Mouse (Mus musculus) erythroblast, adult 5-6 weeks (primary cell): ENCODE data around the gene 6330409D20Rik. TPM values are rescaled to one million over a fixed set of nuclear protein-coding genes. Genes with fewer than 3 reads are reported as not detected.
A peak's percentile ranks its signal among the peaks of the same experiment; 100 is the strongest.

Source experiments
- ATAC-seq: replicated peaks from 2 replicates; pipeline ENCODE4 v1.8.0; 2016; ENCODE audit warnings: moderate number of reproducible peaks, mild to moderate bottlenecking, moderate TSS enrichment, inconsistent platforms; ENCODE audit not compliant: poor library complexity, low FRiP score, severe bottlenecking
- total RNA-seq, 2 experiments: library from RNA; stranded (forward) in 1 of 2; stranded (reverse) in 1 of 2; fragments of 150-400 nt in 1 of 2; fragments of 200-764, 138-1000 nt in 1 of 2; gene quantifications; 2 replicates each; pipeline versions ENCODE4 v1.2.3 to v1.2.4; 2015 to 2017; ENCODE audit warnings: low replicate concordance in 2 of 2

6330409D20Rik gene
- total RNA-seq, 2 experiments from 2014 or later, result not detected

GRCm38 (mm10) chr2:32706971-32707370 lies 33.8 kb downstream of the 6330409D20Rik start:
- no peak for ATAC-seq

DNA sequence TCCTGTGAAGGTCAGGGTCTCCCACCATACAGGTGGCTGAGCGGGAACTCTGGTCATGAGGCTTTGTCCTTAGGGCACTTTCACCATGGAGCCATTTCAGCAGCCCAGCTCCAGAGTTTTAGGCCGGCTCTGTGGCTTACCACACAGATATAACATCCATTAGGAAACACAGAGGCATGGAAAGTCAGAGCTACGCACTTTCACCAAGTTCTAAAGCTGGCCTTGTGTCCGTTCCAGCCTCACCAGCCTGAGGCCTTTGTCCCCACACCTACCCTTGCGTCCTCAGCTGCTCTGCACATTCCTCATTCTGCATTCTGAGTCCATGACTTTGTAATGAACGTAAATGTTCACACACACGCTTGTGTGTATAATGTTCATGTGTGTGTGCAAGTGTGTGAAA lies 35.8 kb downstream of the 6330409D20Rik start:
- no peak for ATAC-seq

- ATAC-seq, result no peak
Observed at GRCm38 (mm10) chr2:32704021-32704421, 36.8 kb downstream of the 6330409D20Rik start, which contains the start of gene Fpgs. Gene Fpgs (minus strand): TSS chr2:32704145.

DNA sequence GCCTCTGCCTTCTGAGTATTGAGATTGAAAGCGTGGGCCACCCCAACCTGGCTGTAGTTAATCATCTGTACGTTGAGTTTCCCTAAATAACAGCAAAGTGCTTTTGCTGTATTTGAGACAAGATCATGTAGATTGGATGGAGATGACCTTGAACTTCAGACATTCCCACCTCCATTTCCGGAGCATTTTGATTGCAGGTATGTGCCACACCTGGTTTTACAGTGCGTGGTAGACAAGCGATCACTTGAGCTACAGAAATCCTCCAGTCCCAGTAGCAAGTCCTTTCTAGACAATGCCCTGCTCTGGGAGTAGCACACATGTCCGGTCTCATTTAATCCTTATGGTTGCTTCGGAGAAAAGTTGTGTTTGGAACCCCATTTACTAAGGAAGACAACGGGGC lies 37.8 kb downstream of the 6330409D20Rik start:
- no peak for ATAC-seq

GRCm38 (mm10) chr2:32700966-32701743 lies 39.7 kb downstream of the 6330409D20Rik start:
- no peak for ATAC-seq

GRCm38 (mm10) chr2:32699680-32700079 lies 41.1 kb downstream of the 6330409D20Rik start:
- no peak for ATAC-seq

DNA sequence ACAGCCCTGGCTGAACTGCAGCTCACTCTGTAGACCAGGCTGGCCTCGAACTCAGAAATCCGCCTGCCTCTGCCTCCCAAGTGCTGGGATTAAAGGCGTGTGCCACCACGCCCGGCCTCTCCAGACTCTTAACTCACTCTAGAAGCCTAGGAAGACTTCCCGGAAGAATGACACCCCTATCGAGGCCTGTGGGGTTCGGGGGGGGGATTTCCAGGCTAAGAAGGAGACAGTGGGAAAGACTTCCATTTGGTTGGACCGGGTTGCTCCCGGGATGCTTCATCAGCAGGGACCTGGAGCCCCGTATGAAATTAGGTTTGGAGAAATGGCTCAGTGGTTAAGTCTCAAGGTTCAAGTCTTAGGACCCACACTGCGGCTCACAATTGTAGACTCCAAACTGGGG lies 46.1 kb downstream of the 6330409D20Rik start:
- no peak for ATAC-seq

DNA sequence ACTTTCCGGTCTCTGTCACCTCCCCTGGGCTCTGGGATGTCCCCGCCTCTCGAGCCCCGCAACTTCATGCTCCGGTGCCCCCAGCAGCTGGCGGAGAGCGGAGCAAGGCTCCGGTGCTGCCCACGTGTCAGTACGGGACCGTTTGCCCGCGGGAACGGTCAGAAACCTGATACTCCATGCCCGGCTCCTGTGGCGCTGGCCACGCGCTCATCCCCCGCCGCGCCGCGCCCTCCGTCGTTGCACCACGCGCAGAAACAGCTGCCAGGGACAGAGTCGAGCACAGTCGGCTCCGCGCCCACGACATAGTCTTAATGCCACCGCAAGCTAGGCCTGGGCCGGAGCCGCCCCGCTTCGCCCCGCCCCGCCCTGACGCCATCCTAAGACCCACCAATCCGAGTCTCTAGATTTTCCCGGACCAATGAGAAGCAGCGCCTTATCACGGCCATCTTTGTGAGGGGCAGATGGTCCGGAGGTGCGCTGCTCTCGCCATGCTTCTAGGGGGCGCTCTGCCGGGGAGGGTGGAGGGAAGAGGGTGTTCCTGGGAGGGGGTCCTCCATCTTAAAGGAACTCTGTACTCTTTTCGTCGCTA lies 46.9 kb downstream of the 6330409D20Rik start:
- ATAC-seq, result peak; percentile 85

GRCm38 (mm10) chr2:32693282-32693681 lies 47.5 kb downstream of the 6330409D20Rik start:
- no peak for ATAC-seq

DNA sequence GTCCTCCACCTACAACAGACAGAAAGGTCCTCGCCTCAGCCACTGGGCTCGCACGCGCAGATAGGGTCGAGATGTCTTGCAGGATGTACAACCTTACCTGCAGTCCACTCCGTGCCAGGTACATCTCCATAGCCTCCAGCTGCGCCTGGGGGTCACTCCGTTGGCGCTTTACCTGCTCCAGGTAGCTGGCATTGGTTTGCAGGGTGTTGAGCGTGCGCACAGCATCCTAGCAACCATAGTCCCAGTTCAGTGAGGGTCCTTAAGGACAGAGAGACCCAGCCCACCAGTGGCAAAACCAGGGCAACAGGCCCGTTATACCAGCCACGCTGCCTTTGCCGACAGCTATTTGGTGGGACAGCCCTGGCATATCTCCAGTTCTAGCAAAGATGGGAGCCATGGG lies 48.3 kb downstream of the 6330409D20Rik start:
- no peak for ATAC-seq

DNA sequence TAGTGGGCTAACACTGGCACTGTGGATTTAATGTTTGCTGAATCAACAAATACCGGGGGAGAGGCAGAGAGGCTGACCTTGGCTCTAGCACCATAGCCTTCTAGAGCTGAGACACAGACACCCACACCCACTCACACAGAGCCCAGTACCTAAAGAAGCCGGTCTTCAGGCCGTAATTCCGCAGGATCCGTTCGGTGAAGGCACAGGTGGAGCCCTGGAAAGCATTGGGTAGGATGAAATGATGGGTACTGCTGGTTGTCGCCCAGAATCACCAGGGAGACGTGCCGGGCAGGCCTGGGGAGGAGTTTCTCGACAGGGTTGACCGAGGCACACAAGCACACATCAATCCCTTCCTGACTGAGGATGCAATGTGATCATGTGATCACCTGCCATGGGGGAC lies 49.8 kb downstream of the 6330409D20Rik start:
- no peak for ATAC-seq

GRCm38 (mm10) chr2:32689420-32689819 lies 51.4 kb downstream of the 6330409D20Rik start:
- ATAC-seq, result peak; percentile 62

DNA sequence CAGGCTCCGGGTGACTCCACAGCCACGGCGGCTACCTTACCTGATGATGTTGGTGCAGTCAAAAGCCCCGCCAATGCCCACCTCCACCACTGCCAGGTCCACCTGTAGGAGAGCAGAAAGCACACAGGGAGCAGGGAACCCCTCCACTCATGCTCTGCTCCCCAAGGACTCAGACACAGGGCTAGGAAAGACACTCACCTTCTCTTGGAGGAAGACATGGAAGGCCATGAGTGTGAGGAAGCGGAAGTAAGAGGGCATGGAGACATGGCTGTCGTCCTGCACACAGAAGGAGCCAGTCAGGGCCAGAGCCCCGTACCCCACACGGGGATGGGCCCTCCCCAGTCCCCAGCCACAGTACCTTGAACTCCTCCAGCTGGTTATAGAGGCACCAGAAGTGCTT lies 53.3 kb downstream of the 6330409D20Rik start:
- ATAC-seq, result no peak

DNA sequence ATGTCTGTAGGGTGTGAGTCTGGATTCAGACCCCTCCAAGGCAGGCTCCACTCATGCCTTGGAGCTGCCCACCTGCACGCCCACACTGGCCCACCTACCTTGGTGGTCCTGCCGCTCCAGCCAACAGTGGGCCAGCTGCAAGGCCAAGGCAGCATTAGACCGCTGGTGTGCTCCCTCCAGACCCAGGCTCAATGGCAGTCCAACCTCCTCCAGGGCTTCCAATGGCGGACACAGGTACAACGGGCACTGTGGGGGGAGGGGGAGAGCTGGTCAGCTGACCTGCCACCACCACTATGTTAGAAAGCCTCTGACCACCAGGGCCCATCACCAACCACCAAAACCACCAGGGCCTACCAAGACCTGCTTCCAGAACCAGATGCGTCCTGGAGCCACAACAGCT lies 54.2 kb downstream of the 6330409D20Rik start:
- ATAC-seq, result no peak

- ATAC-seq, result no peak
Observed at GRCm38 (mm10) chr2:32685807-32686206, 55.0 kb downstream of the 6330409D20Rik start.

DNA sequence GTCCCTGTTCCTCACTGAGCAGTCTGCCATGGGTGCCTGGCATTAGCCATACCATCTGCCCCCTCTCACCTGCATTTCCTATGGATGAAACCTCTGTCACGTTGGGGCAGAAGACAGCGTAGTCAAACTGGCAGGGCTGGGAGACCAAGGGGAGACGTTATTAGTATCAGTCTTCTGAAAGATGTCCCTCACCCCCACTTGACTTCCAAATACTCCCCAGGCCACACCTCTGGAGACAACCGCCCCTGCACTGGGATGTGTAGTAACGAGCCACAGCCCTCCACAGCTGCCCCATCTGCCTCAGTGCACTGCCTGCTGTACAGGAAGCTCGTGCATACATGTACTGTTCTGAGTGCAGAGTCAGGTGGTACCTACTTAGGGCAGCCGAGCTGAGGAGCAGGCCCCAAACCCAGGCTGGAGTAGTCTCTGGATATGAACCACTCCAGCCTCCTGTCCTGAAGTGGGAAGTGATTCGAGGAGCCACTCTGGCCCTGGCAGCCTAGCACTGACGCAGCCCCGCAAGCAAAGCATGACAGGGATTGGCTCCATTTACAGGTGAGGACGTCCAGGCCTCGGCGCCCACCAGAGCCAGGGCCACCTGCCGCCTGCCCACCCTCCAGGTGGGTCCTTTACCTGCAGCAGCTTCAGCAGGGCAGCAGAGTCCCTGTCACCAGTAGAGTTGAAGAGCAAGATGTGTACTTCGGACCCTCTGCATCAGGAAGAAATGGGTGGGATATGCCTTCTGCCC lies 56.0 kb downstream of the 6330409D20Rik start:
- no peak for ATAC-seq

GRCm38 (mm10) chr2:32683701-32684100 lies 57.1 kb downstream of the 6330409D20Rik start:
- no peak for ATAC-seq

- ATAC-seq, result no peak
Observed at GRCm38 (mm10) chr2:32682721-32683417, 57.9 kb downstream of the 6330409D20Rik start.
